Mouse (Mus musculus) frontal cortex, adult (tissue): ENCODE measurements around the gene Shisa7.
"Not testable (repeated sequence)": the region's sequence is repeated elsewhere in the genome, so short reads cannot be mapped to it uniquely, and the experiment has no call there.

ENCODE experiments used
- ATAC-seq: cut with Nextera tagmentation; 2 replicates; pipeline ENCODE4 v1.9.2; 2017; ENCODE audit warnings: mild to moderate bottlenecking, moderate library complexity, mixed read lengths; ENCODE audit not compliant: low TSS enrichment

Gene Shisa7

DNA sequence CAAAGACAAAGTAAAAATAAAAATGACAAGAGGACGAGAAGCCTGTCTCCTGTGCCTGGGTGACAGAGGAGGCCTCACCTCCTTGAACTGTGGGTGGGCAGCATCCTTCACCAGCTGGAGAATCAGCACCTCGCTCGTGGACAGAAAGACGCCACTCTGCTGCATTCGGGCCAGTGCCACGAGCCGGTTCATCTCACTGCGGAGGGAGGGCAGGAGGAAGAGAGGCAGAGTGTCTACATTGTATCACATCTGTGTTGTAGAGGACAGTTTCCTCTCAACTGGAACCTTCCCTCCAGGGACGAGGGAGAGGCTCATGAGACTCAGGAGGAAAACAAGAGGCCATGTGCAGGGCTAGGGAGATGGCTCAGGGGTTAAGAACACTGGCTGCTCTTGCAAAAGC, 4.9 kb upstream of the Shisa7 start:
- ATAC-seq, result no peak

DNA sequence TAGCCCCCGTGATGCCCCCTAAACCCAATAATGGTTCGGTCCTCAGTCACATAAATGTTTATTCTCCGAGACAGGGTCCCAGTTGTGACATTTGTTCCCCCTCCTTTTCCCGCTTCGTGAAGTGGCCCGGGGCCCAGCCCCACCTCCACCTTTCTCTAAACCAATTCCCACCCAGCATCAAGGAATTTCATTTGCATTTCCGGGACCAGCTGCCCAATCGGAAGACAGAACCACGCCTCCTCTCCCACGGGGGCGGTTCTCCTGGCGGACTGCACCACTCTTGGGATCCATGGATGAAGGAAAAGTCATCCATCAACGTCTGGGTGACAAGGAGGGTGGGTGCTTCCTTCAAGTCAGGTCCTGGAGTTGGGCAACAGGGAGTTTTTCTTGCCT, 417 bp upstream of the Shisa7 start:
- peak; percentile 72 for ATAC-seq

DNA sequence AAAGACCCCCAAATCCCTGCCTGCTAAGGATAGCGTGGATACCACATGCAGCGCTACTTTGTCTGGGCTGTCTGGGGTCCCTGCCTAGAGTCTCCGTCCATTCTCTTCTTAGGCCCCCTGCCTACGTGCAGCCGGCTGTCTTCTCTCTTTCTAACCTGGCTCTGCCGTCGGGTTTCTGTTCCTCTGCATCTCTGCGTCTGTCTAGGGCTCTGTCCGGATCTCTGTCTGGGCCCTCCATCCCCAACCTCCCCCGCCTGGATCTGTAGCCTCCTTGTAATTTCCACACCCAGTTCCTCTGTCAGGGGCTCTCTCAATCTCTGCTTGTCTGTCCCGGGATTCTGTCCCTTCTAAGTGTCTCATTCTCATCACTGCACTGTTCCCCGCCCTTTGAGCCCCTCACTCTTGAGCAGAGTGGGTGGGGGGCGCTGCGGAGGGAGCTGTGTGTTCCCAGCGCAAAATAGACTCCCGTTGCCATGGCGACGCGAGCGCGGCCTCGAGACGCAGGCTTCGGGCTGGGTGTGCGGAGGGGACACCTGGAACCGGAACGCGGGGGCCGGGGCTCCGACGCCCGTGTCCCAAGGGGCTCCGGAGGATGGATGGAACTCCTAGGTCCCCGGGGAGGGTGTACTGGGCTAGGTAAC, 772 bp downstream of the Shisa7 start:
- ATAC-seq, result peak; percentile 48

DNA sequence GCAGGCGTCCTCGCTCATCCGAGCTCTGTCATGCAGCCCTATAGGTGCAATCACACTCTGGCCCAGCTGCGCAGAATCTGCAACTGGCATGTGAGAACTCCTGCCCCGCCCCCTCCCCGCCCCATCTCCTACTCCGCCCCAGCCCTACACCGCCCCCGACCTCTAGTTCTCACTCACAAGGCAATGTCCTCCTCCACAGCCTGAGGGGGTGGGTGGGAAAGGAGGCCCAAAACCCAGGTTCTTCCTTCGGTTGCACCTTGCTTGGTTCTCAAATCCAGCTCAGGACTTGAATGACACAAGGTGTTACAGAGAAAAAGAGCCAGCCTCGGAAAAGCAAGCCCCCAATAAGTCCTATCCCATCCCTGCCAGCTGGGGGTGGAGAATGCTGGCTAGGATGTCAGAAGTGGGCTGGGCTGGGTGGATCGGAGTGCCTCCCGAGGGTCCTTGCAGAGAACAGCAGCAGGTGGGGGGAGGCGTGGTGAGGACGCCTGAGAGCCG, 1.8 kb downstream of the Shisa7 start:
- no peak for ATAC-seq

DNA sequence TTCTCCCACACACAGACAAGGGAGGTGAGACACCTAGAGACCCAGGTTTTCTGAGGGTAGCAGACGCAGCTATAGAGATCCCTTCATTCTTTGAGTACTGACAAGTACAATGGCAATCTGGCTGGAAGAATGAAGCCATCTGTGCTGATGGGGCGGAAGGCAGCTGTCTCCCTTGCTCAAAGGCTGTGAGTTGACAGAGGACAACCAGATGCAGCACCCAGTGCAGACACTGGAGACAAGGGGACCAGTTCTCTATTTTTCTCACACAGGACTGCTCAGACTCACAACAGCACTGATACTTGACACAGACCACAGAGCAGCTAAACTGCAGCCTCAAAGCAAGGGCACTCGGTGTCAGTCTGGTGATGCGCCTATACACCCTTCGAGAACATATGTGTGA, 2.4 kb downstream of the Shisa7 start:
- peak; percentile 13; the same call in 1 of the 2 replicates for ATAC-seq

DNA sequence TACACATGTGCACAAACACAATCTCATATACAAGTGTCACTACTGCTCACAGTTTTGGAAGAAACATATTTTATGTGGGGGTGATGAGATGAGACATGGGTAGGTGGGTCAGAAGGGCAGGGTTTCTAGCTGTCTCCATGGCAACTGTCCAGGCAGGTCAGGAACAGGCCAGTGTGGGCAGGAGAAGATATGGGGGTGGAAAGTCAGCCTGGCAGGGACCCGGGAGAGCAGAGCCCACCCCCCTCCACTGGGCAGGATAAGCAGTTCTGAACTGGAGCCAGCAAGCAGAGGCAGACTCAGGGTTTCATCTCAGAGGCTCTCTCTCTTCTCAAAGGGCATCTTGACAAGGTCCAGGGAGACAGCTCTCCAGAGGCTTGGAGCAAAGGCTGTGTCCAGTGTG, 6.9 kb downstream of the Shisa7 start:
- no peak for ATAC-seq

DNA sequence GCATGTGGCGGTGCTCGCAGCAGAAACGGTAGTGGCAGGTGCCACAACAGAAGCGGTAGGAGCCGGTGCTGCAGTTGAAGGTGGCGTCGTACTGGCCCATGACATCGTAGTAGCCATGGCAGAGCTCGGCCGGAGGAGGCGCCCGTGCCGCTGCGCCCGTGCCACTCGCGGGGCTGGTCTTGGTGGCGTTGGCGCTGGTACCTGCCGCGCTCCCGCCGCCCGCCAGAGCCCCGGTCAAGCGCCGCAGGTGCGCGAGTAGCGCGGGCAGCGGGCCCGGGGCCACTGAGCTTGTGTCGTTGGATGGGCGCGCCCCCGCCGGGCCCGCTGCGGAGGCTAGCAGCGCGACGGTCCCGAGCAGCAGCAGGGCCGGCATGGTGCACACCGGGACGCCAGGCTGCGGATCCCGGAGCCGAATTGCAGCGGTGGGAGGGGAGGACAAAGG, 8.1 kb downstream of the Shisa7 start:
- peak; percentile 78 for ATAC-seq

DNA sequence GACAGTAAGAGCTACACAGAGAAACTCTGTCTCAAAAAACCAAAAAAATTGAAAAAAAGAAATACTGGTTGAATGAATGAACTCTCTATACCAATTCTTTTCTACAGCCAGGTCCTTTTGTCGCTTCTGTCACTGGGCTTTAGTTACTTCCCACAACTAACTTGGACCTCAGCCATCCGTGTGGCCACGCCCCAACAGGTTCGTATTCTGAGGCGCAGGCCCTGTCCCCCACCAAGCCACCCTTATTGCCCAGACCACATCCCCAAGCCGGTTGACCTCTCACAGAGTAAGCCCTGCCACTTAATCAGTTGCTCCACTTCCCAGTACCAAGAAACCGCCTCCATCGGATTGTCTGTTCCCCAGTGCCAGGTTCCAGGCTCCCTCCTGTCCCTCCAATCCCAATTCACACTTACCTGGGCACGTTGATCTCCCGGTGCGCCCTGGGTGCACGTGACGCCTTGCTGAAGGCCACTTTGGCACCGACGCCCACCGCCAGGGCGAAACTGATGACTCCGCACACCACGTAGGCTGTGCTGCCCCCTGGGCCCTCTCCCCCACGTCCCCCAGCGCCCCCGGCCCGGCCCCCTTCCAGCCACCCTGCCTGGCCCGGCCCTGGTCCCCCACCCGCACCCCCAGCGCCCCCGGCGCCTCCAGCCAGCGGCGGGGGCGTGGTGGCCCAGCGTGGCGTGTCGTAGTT, 8.7 kb downstream of the Shisa7 start:
- ATAC-seq, result no peak

DNA sequence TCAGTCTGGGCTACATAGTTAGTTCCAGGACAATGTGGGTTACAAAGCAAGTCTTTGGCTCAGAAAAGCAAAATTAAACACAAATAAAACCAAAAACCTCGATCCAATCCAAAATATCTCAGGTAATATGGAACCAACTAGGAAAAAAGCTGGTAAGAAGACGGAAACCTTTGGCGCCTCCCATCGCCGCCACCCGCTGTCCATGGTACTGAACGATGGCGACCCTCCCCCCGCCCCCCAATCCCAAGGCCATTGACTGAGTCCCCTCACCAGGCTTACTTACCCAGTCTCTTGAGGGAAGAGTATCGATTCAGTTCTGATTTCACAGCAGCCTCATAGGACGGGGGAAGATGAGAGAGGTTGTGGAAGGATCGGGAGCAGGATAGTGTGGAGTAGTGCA, 14.0 kb downstream of the Shisa7 start:
- no peak for ATAC-seq

DNA sequence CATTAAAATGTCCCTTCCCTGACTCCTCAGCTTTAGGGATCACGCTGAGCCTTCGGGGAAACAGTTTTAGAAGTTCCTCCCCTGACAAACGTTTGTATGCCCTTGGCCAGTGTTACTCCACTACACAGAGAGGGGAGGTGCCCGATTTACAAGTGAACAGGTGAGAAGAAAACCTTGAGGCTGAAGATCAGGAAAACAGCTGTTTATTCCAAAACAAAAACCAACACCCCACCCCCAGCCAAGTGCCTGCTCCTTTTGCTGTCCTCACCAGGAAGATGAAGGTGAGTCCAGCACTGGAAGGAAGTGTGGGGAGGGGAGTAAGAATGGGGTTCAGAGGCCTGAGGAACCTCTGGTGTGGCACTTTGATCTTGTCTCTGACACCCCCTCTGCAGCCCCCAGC, 19.1 kb downstream of the Shisa7 start:
- no peak for ATAC-seq

DNA sequence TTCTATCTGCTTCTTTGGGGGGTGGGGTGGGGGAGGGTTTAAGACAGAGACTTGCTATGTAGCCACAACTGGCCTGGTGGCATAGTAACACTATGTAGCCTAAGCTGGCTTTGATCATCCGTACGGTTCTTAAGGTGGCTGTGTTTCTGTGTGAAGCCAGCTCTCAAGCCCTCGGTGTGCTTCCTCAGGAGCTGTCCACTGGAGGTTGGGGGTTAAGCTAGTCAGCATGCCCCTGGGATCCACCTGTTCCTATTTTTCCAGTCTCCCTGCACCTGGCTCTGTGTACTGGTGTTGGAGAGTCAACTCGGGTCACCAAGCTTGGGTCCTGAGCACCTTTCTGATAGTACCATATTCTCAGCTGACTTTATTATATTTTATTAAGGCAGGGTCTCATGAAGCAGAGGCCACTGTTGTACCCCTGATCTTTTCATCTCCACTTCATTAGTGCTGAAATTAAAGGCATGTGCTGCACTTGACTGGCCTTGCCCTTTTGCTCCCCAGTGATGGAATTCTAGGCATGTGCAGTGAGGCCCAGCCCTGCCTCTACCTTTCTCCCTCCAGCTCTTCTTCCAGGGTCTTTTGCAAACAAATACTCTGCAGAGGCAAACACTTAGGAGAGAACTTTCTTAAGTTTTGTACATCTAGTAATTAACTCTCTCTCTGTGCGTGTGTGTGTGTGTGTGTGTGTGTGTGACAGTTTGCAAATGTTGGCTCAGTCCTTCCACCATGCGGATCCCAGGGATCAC, 22.2 kb downstream of the Shisa7 start:
- ATAC-seq, result 0 out of 2 replicates have a peak, but pooled peaks have one; percentile 7

DNA sequence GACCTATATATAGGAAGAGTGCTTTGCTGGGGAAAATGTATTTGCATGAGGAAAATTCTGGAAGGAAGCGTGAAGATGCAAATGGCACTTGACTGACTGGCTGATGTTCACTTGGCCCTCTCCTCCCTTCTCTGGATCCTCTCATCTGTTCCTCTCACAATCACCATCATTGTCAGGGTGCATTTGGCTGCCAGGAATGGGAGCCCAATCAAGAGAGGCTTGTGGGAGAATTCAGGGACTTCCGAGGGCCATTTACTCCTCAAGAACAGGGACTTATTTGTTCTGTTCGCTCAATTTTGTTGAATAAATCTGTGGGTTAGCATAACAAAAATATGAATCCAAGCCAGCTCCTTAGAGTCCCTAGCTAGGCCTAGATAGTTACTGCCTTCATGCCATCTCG, 22.8 kb downstream of the Shisa7 start:
- ATAC-seq, result peak; percentile 86

DNA sequence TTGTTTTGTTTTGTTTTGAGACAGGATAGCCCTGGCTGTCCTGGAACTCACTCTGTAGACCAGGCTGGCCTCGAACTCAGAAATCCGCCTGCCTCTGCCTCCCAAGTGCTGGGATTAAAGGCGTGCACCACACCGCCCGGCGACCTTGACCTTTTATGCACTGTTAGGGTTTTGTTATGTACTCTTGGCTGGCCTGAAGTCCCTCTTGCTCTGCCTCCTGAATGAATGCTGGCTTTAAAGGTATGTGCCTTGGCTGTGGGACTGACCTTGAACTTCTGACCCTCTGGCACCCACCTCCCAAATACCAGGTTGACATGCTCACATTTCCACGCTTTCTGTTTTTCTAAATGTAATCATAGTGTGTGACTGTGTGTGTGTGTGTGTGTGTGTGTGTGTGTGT, 23.6 kb downstream of the Shisa7 start:
- not testable (repeated sequence) for ATAC-seq

DNA sequence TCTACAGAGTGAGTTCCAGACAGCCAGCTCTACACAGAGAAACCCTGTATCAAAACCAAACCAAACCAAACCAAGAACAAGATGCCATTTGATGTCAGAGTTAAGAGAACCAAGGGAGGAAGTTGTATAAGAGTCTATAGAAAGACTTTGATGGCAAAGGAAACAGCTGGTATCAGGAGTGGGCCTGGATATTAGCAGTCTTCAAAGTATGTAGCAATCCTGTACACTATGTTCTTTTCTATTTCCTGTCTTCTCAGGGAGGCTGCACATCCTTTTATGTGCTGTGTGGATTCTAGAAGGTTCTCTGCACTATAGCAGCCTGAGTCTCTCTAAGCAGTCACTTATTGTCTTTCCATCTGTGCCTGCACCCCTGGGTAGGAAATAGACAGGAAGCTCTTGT, 27.9 kb downstream of the Shisa7 start:
- ATAC-seq, result no peak

DNA sequence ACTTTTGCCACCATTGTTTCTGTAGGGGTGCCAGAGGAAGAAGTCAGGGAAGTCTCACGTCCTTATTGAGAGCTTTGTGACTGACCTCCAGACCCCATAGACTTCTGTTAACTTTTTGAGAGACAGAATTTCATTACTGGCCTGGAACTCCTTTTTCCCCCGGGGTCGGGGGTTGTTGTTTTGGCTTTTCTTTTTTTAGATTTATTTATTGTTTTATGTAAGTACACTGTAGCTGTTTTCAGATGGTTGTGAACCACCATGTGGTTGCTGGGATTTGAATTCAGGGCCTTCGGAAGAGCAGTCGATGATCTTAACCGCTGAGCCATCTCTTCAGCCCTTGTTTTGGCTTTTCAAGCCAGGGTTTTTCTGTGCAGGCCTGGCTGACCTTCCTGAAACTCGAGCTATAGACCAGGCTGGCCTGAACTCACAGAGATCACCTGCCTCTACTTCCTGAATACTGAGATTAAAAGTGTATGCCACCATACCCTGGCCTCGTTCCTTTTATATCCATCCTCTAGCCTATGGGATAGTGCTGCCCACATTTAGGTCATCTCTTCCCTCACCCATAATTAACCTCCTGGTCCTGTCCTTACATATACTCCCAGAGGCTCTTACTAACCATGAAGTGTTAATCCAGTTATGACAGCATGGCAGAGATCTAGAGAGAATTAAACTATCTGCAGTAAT, 31.2 kb downstream of the Shisa7 start:
- ATAC-seq, result no peak

DNA sequence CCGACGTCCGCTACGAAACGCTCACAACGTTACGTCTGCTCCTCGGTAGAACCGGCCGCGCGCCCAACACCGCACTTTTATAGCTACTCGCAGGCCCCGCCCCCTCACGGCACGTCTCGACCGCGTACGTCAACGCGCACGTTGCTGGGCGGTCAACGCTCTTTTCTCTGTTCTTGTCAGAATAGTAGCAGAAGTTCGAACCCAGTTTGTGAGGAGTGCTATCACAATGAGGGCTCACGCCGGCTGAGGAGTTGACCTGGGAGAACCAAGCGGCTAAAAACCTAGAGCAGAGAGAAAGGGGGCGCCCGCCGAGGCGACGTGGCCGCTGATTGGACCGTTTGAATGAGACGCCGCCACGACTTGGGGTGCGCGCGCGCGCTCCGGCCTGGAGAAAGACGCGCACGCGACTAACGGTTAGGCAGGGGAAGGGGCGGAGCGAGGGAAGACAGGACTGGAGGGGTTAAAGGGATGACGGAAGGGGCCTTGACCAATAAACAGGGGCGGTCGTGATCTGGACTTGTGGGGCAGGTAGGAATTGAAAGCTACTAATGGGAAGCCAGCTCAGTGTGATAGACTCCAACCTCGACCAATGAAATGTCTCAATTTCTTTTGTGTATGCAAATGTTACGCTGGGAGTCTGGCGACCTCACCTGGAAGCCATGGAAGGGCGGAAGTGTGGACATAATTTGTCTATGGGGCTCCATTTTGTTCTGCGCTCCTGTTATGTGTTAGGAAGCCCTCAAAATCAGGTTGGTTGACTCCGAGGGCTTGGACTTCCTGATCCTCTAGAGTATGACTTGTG, 32.0 kb downstream of the Shisa7 start, which contains the start of gene Ube2s:
Ube2s (minus strand) TSS at position 288 of the 802 bp plus-strand sequence.
- ATAC-seq, result peak; percentile 98

DNA sequence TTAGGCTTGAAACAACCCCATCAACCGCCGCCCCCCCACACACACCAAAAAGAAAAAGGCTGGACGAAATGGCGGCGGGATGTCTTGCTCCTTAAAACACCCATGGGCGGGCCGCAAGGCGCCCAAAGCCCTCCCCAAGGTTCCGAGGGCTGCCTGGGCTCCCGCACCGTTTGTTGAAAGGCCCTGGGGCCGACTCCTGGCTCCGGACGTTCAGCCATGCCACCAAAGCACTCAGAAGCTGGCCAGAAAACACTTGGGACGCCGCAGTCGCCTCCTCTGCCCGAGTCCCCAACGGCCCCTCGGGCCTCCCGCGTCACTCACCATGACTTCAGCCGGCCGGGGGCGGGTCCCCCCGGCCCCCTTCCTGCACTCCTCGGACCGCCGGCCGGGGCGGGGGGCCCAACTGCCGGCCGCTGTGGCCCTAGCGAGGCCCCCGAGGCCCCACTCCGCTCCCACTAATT, 32.6 kb downstream of the Shisa7 start:
- peak; percentile 24; the same call in 1 of the 2 replicates for ATAC-seq

DNA sequence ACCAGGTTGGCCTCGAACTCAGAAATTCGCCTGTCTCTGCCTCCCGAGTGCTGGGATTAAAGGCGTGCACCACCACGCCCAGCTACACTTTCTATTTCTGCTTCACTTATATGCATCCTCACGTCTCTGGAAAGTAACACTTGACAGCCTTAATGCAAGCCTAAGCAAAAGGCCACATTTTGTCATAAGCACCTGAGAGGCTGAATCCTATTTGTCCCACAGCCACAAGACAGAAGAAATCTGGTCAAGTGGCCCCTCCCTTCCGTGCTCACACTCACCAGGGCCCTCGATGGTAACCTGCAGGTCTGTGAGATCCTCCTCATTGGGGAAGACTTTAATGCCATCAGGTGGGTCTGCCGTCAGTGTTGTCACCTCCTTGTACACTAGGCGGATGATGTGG, 33.4 kb downstream of the Shisa7 start:
- not testable (repeated sequence) for ATAC-seq

DNA sequence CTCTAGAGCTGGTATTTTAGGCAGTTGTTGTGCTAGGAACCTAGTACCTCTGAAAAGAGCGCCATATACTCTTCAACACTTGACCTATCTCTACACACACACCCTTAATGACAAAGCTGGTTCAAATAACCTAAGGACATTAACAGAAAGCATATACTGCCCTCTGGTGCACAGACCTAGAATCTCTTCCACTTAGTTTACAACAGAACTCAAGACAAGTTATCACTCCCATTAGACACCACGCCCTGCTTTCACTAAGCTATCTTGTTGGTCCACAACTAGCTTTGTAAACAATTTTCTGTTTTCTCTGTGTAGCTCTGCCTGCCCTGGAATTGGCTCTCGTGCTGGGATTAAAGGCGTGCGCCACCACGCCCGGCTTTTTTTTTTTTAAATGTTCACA, 37.8 kb downstream of the Shisa7 start:
- ATAC-seq, result peak; percentile 47; the same call in 1 of the 2 replicates

DNA sequence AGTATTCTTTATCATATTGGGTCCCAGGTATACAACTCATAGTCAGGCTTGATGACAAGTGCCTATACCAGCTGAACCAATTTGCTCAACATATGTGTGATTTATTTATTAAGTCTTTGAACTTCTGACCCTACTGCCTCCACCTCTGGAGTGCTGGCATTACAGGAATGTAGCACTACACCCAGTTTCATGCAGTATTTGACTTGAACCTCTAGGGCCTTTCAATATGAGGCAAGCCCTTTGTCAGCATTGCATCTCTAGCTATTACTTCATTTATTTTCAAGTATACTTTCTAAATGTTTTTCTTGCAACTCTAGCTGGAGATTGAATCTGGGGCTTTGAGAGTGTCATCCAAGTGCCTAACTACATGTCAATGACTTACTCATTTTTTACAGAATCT, 42.2 kb downstream of the Shisa7 start:
- no peak for ATAC-seq
